Mouse (Mus musculus) cerebellum, postnatal 36 days (tissue): ENCODE data around the gene Timm50.

Experiments
- DNase-seq, 2 experiments: peaks; one replicate each; pipeline ENCODE4 v3.0.0; 2021 to 2022; ENCODE audit warnings: mixed read lengths in 2 of 2

Gene Timm50

GRCm38 (mm10) chr7:28267129-28268041 is 44.5 kb downstream of the Timm50 start, which contains the start of gene Eid2:
Gene Eid2, plus strand, starts transcription at chr7:28267881.
- DNase-seq: peak; percentile 94 to 95

DNA sequence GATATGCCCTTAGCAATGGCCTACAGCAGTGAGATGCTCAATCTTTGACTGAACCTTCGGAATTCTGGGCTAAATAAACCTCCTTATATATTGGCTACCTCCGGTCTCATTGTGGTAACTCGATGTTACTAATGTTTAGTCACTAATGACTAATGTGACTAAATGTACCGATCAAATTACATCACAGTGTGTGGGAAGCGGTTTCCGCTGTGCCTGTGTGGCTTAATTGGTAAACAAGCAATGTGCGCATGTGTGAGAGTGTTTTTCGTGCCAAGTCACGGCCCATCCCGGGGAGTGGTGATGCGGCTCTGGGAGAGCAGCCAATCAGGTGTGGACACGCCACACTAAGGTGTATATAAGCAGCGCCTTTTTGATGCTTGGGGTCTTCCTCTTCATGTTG is 46.5 kb downstream of the Timm50 start:
- DNase-seq: no peak

DNA sequence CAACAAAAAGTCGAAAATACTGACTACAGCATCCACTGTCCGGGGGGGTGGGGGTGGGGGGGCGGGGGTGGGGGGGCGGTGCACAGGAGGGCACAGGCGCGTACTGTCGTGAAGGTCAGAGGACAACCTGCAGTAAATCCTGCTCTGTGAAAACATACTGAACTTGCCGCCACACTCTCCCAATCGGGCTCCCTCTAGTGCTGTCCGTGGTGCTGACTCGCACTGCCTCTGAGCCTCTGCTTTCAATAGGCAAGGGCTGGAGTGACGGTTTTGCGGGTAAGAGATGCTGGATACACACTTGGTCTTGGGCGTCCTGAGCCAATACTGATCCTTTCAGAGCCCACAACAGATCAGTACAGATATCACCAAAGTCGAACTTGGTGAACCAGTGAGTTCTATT is 48.1 kb downstream of the Timm50 start:
- no peak for DNase-seq

GRCm38 (mm10) chr7:28262861-28263260 is 49.0 kb downstream of the Timm50 start:
- DNase-seq: no peak
